Mouse (Mus musculus): ENCODE results near the gene Fam69a. TPM values are rescaled to one million over a fixed set of nuclear protein-coding genes. Genes with fewer than 3 reads are reported as not detected.

The Fam69a gene
- polyA plus RNA-seq, 1 experiment from 2014 or later, result 27.4 TPM

GRCm38 (mm10) chr5:107924564-107924963 is 62.3 kb downstream of the Fam69a start:
- H3K27me3 ChIP-seq, result no peaks in the 10 kb centered on the region
- H3K36me3 ChIP-seq, result no peaks in the 10 kb centered on the region
- peaks cover 5% of the 10 kb centered on the region; the same call in 1 of the 2 replicates for H3K4me1 ChIP-seq
- no peak overlapping the region for H3K4me3 ChIP-seq (replicated peaks)
- no peak overlapping the region for H3K9ac ChIP-seq
- ATAC-seq (ENCODE audit: insufficient number of reproducible peaks, low FRiP score, low TSS enrichment, low read depth), result no peak
- H3K9me3 ChIP-seq (replicated peaks), result no peaks in the 10 kb centered on the region
- no peak overlapping the region for H3K27ac ChIP-seq (replicated peaks)
- H3K4me2 ChIP-seq (replicated peaks), result no peak overlapping the region
- WGBS, result 80% methylated on average over 8 of the region's 8 CpGs

DNA sequence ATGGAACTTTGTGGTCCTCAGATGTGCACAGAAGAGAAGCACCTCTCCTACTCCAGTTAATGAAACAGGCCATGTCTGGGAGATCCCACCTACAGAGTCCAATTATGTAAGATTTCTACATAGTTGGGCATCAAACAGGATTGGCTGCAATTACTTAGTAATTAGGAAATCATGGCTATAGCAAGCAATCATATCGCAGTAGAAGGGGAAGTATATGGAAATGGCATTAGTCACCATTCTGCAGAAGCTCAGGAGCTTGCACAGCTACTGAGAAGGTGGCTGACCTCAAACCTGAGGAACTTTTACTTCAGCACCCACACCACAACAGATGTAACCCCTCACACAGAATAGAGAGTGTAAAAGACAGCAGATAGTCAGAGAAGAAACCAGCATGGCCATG is 64.0 kb downstream of the Fam69a start:
- WGBS, result 71% methylated on average over 1 of the region's 1 CpGs

GRCm38 (mm10) chr5:107921400-107922252 is 65.3 kb downstream of the Fam69a start:
- no peak overlapping the region for H3K4me2 ChIP-seq (replicated peaks)
- ATAC-seq (ENCODE audit: insufficient number of reproducible peaks, low FRiP score, low TSS enrichment, low read depth), result peak; percentile 70; the same call in 1 of the 2 replicates
- H3K9me3 ChIP-seq (replicated peaks), result no peaks in the 10 kb centered on the region
- H3K4me1 ChIP-seq, result peaks cover 5% of the 10 kb centered on the region; the same call in 1 of the 2 replicates
- no peak overlapping the region for H3K4me3 ChIP-seq (replicated peaks)
- H3K27me3 ChIP-seq, result no peaks in the 10 kb centered on the region
- 72% methylated on average over 2 of the region's 2 CpGs for WGBS
- no peaks in the 10 kb centered on the region for H3K36me3 ChIP-seq
- H3K27ac ChIP-seq (replicated peaks), result peak overlapping the region; percentile 58; the same call in 1 of the 2 replicates
- H3K9ac ChIP-seq, result no peak overlapping the region

More for the DNA sequence above, 64.0 kb downstream of the Fam69a start:
- H3K4me2 ChIP-seq (replicated peaks), result no peak overlapping the region
- no peak overlapping the region for H3K27ac ChIP-seq (replicated peaks)
- no peaks in the 10 kb centered on the region for H3K9me3 ChIP-seq (replicated peaks)
- no peak overlapping the region for H3K9ac ChIP-seq
- no peaks in the 10 kb centered on the region for H3K27me3 ChIP-seq
- no peak overlapping the region for H3K4me3 ChIP-seq (replicated peaks)
- no peak for ATAC-seq (ENCODE audit: insufficient number of reproducible peaks, low FRiP score, low TSS enrichment, low read depth)
- H3K4me1 ChIP-seq, result peaks cover 5% of the 10 kb centered on the region; the same call in 1 of the 2 replicates
- H3K36me3 ChIP-seq, result no peaks in the 10 kb centered on the region

DNA sequence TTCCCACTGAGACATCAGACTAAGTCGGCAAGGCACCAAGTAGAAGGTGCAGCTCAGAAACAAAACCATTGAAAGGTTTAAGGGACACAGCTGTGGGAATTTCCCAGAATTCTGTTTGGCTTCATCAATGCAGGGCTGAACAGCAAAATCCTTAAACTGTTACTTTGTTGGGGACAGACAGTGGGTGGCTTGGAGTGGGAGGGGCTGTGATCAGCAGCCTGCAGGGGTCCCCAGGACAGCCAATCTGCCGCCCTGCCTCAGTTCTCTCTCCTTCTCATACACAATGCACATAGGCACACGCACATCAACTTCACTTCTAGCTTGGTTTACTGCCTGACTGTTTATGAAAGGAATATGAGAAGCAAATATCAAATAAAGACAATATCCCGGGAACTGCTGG is 71.6 kb downstream of the Fam69a start:
- 42% methylated on average over 4 of the region's 4 CpGs for WGBS
- no peak for ATAC-seq (ENCODE audit: insufficient number of reproducible peaks, low FRiP score, low TSS enrichment, low read depth)

DNA sequence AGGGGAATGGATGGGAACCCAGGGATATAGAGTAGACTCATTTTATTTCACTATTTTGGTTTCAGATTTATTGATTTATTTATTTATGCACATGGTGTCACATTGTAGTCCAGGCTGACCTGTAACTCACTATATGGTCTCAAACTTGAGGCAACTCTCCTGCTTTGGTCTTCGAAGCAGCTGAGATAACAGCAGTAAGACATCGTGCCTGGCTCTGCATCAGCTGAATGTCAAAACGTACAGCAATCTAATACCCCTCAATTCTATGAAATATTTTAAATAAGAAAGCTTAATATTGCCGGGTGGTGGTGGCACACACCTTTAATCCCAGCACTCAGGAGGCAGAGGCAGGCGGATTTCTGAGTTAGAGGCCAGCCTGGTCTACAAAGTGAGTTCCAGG is 75.9 kb downstream of the Fam69a start:
- Histone ChIP-seq H3K27me3 (no peaks in the 10 kb centered on the region), H3K36me3 (peaks cover 41% of the 10 kb centered on the region), H3K4me3 (replicated peaks) (no peak overlapping the region), H3K9me3 (replicated peaks) (no peaks in the 10 kb centered on the region), H3K9ac (no peak overlapping the region), H3K4me2 (replicated peaks) (no peak overlapping the region), H3K4me1 (no peaks in the 10 kb centered on the region), H3K27ac (replicated peaks) (no peak overlapping the region)
- 81% methylated on average over 5 of the region's 5 CpGs for WGBS
- ATAC-seq (ENCODE audit: insufficient number of reproducible peaks, low FRiP score, low TSS enrichment, low read depth), result no peak

More for the DNA sequence above, 71.6 kb downstream of the Fam69a start:
- no peaks in the 10 kb centered on the region for H3K27me3 ChIP-seq
- no peak overlapping the region for H3K4me3 ChIP-seq (replicated peaks)
- H3K4me1 ChIP-seq, result no peaks in the 10 kb centered on the region
- no peak overlapping the region for H3K4me2 ChIP-seq (replicated peaks)
- no peaks in the 10 kb centered on the region for H3K36me3 ChIP-seq
- H3K27ac ChIP-seq (replicated peaks), result no peak overlapping the region
- H3K9me3 ChIP-seq (replicated peaks), result no peaks in the 10 kb centered on the region
- H3K9ac ChIP-seq, result no peak overlapping the region

GRCm38 (mm10) chr5:107910084-107910616 is 76.7 kb downstream of the Fam69a start:
- no peak overlapping the region for H3K4me3 ChIP-seq (replicated peaks)
- H3K9me3 ChIP-seq (replicated peaks), result no peaks in the 10 kb centered on the region
- H3K27me3 ChIP-seq, result no peaks in the 10 kb centered on the region
- peaks cover 49% of the 10 kb centered on the region for H3K36me3 ChIP-seq
- H3K27ac ChIP-seq (replicated peaks), result no peak overlapping the region
- whole genome bisulfite sequencing, result 52% methylated on average over 5 of the region's 5 CpGs
- ATAC-seq (ENCODE audit: insufficient number of reproducible peaks, low FRiP score, low TSS enrichment, low read depth), result no peak
- H3K9ac ChIP-seq, result no peak overlapping the region
- no peak overlapping the region for H3K4me2 ChIP-seq (replicated peaks)
- H3K4me1 ChIP-seq, result no peaks in the 10 kb centered on the region

DNA sequence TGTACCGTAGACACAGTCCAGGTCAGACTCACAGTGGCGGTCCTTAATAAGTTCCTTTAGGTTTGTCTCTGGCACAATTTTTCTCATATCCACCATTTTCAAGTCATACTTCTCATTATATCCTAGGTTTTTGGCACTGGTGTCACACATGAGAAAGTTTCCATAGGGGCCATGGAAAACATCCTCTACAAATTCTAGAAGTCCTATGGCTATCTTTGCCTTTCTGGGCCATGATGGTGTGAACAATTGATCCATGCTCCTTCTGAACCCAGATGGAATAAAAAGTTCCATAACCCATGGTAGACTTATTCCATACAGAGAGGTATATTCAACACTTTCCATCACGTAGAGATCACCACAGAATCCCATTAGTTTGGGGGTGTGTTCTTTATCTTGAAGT is 77.2 kb downstream of the Fam69a start:
- H3K36me3 ChIP-seq, result peaks cover 53% of the 10 kb centered on the region

DNA sequence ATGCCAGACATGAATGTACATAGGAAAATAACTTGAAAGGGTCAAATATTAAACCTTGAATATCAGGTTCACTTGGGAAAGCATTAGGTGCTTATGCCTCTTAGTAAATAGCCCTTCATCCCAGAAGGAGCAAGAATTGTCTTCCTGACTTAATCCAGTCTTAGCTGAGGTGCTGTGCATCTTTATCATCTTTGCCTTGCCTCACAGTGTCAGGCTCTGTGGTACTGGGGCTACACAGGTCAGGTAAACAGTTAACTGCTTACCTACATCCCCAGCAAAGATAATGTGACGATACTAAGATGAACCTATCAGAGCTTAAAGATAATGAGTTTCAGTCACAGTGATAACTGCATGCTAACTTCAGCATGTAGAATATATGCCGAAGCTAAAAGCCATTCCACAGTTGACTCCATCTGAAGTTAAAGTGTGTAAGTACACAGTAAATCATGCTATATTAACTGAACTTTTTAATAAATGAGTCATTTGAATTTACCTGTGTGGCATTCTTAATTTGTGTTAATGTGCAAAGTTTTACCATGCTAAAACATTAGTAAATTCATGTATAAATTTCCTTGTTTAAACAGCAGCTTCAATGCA is 78.3 kb downstream of the Fam69a start:
- no peak for ATAC-seq (ENCODE audit: insufficient number of reproducible peaks, low FRiP score, low TSS enrichment, low read depth)

More for the DNA sequence above, 77.2 kb downstream of the Fam69a start:
- Histone ChIP-seq H3K27me3 (no peaks in the 10 kb centered on the region), H3K4me1 (no peaks in the 10 kb centered on the region), H3K9ac (no peak overlapping the region), H3K4me2 (replicated peaks) (no peak overlapping the region), H3K4me3 (replicated peaks) (no peak overlapping the region), H3K27ac (replicated peaks) (no peak overlapping the region), H3K9me3 (replicated peaks) (no peaks in the 10 kb centered on the region)
- 81% methylated on average over 3 of the region's 3 CpGs for WGBS
- no peak for ATAC-seq (ENCODE audit: insufficient number of reproducible peaks, low FRiP score, low TSS enrichment, low read depth)

GRCm38 (mm10) chr5:107904325-107904724 is 82.6 kb downstream of the Fam69a start:
- H3K4me1 ChIP-seq, result peaks cover 4% of the 10 kb centered on the region; the same call in 1 of the 2 replicates
- H3K27ac ChIP-seq (replicated peaks), result no peak overlapping the region
- H3K9me3 ChIP-seq (replicated peaks), result no peaks in the 10 kb centered on the region
- ATAC-seq (ENCODE audit: insufficient number of reproducible peaks, low FRiP score, low TSS enrichment, low read depth), result no peak
- no peaks in the 10 kb centered on the region for H3K27me3 ChIP-seq
- H3K4me3 ChIP-seq (replicated peaks), result no peak overlapping the region
- no peak overlapping the region for H3K9ac ChIP-seq
- H3K4me2 ChIP-seq (replicated peaks), result no peak overlapping the region
- peaks cover 63% of the 10 kb centered on the region for H3K36me3 ChIP-seq
- 69% methylated on average over 3 of the region's 3 CpGs for WGBS

More for the DNA sequence above, 78.3 kb downstream of the Fam69a start:
- peaks cover 62% of the 10 kb centered on the region for H3K36me3 ChIP-seq
- H3K27me3 ChIP-seq, result no peaks in the 10 kb centered on the region
- no peaks in the 10 kb centered on the region for H3K9me3 ChIP-seq (replicated peaks)
- H3K27ac ChIP-seq (replicated peaks), result no peak overlapping the region
- no peak overlapping the region for H3K4me3 ChIP-seq (replicated peaks)
- H3K4me2 ChIP-seq (replicated peaks), result no peak overlapping the region
- H3K4me1 ChIP-seq, result no peaks in the 10 kb centered on the region
- H3K9ac ChIP-seq, result no peak overlapping the region
- WGBS, result 87% methylated on average over 2 of the region's 2 CpGs

DNA sequence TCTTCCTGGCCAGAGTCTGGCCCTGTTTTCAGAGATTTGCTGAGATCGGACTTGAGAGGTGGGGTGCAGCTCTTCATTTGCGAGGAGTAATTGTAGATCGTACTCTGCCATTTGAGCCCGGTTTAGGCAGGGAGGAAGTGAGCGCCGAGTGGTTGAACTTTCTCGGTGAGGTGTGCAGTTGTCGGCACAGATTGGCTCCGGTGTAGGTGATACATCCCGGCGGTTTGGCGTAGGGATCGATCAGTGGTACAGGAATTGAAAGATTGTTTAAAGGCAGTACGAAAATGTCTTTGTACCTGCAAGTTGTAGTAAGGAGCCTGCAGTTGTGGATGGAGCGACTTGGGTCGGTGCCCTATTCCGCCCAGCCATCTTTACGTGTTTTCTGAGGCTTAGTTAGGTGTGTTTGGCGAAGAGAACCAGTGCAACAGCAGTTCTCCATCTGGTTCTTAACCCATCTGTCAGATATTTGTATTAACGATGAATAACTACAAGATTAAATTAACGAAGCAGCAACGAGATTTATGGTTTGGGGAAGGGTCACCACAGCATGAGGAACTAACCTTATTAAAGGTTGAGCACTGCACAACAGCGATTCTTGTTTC is 85.8 kb downstream of the Fam69a start:
- Histone ChIP-seq H3K9ac (peak overlapping the region; percentile 99), H3K4me2 (replicated peaks) (peak overlapping the region; percentile 59), H3K4me1 (peaks cover 4% of the 10 kb centered on the region; the same call in 1 of the 2 replicates), H3K9me3 (replicated peaks) (no peaks in the 10 kb centered on the region), H3K36me3 (peaks cover 31% of the 10 kb centered on the region), H3K27me3 (no peaks in the 10 kb centered on the region), H3K27ac (replicated peaks) (peak overlapping the region; percentile 92), H3K4me3 (replicated peaks) (peak overlapping the region; percentile 97)
- ATAC-seq (ENCODE audit: insufficient number of reproducible peaks, low FRiP score, low TSS enrichment, low read depth), result no peak
- WGBS, result under 1% methylated on average over 23 of the region's 23 CpGs

Data from embryonic facial prominence, embryonic 15.5 days (tissue).